Mouse (Mus musculus) central nervous system, embryonic 11.5 days (tissue): ENCODE data around the gene H2-Eb1. TPM values are rescaled to one million over a fixed set of nuclear protein-coding genes. Genes with fewer than 3 reads are reported as not detected.

Experiments used
- polyA plus RNA-seq: library from polyadenylated mRNA; depleted of rRNA; stranded (reverse); fragments of >200 nt; gene quantifications from 2 replicates; pipeline ENCODE4 v1.2.3, GENCODE M21; 2012; rRNA removed

The H2-Eb1 gene
- polyA plus RNA-seq: 0.67 and 0.79 TPM in 2 replicates

GRCm38 (mm10) chr17:34305380-34306030 is at the start of gene H2-Eb1:
Gene H2-Eb1 (plus strand): TSS chr17:34305867.

GRCm38 (mm10) chr17:34257594-34258375 is 47.9 kb upstream of the H2-Eb1 start, which contains the start of gene H2-Ab1:
Gene H2-Ab1 (plus strand): TSS chr17:34257689.

GRCm38 (mm10) chr17:34287648-34288047 is 18.0 kb upstream of the H2-Eb1 start, which contains the start of gene H2-Aa:
Gene H2-Aa (minus strand): TSS chr17:34287823.

GRCm38 (mm10) chr17:34325436-34325835 is 19.8 kb downstream of the H2-Eb1 start, which contains the start of gene H2-Eb2:
Gene H2-Eb2 (plus strand): TSS chr17:34325665.

GRCm38 (mm10) chr17:34354539-34354938 is 48.9 kb downstream of the H2-Eb1 start, which contains the start of gene Btnl2:
Gene Btnl2 (plus strand): TSS chr17:34354822.

Other genes starting within 250 kb of the H2-Eb1 start
- 0.30 and 0.45 TPM in 2 replicates for gene H2-Oa, start 213.5 kb upstream of the H2-Eb1 start, polyA plus RNA-seq
- 5.2 and 6.9 TPM in 2 replicates for gene H2-DMa, start 186.3 kb upstream of the H2-Eb1 start, polyA plus RNA-seq
- gene Brd2, start 183.2 kb upstream of the H2-Eb1 start, polyA plus RNA-seq: 188 and 203 TPM in 2 replicates
- 0.04 and 0.15 TPM in 2 replicates for gene H2-DMb2, start 162.6 kb upstream of the H2-Eb1 start, polyA plus RNA-seq
- gene H2-DMb1, start 152.8 kb upstream of the H2-Eb1 start, polyA plus RNA-seq: 0.34 and 0.46 TPM in 2 replicates
- gene Tap1, start 118.3 kb upstream of the H2-Eb1 start, polyA plus RNA-seq: 0.89 and 1.6 TPM in 2 replicates
- gene Psmb9, start 118.1 kb upstream of the H2-Eb1 start, polyA plus RNA-seq: 0.78 and 0.89 TPM in 2 replicates
- 2.1 and 2.8 TPM in 2 replicates for gene Psmb8, start 108.1 kb upstream of the H2-Eb1 start, polyA plus RNA-seq
- 0.62 and 1.1 TPM in 2 replicates for gene Tap2, start 102.3 kb upstream of the H2-Eb1 start, polyA plus RNA-seq
- not detected in 2 replicates for gene H2-Ob, start 67.0 kb upstream of the H2-Eb1 start, polyA plus RNA-seq
- gene H2-Ab1, start 48.2 kb upstream of the H2-Eb1 start, polyA plus RNA-seq: 2.3 and 2.9 TPM in 2 replicates
- gene H2-Aa, start 18.0 kb upstream of the H2-Eb1 start, polyA plus RNA-seq: 0.07 and 0.08 TPM in 2 replicates
- 0.01 and 0.02 TPM in 2 replicates for gene H2-Eb2, start 19.8 kb downstream of the H2-Eb1 start, polyA plus RNA-seq
- 0.05 and 0.06 TPM in 2 replicates for gene Btnl2, start 49.0 kb downstream of the H2-Eb1 start, polyA plus RNA-seq
- gene Btnl1, start 71.3 kb downstream of the H2-Eb1 start, polyA plus RNA-seq: not detected in 2 replicates
- 4.8 and 7.0 TPM in 2 replicates for gene BC051142, start 93.0 kb downstream of the H2-Eb1 start, polyA plus RNA-seq
- not detected in 2 replicates for gene Btnl4, start 171.5 kb downstream of the H2-Eb1 start, polyA plus RNA-seq
- gene Btnl6, start 211.5 kb downstream of the H2-Eb1 start, polyA plus RNA-seq: not detected in 2 replicates